Mouse (Mus musculus) liver, adult 2 months (tissue): ENCODE data around the gene Stk10.

Experiments used
- CTCF ChIP-seq: fragments of 200-500 bp; IDR thresholded peaks from 2 replicates; pipeline ENCODE4 v1.5.1; 2011; ENCODE audit warnings: low read depth, low read length, control low read depth
- POLR2A ChIP-seq: fragments of 200-500 bp; IDR thresholded peaks from 2 replicates; pipeline ENCODE4 v1.6.1; 2011; ENCODE audit warnings: low read length, control low read depth; ENCODE audit not compliant: insufficient read depth; ENCODE audit errors: extremely low read depth

DNA sequence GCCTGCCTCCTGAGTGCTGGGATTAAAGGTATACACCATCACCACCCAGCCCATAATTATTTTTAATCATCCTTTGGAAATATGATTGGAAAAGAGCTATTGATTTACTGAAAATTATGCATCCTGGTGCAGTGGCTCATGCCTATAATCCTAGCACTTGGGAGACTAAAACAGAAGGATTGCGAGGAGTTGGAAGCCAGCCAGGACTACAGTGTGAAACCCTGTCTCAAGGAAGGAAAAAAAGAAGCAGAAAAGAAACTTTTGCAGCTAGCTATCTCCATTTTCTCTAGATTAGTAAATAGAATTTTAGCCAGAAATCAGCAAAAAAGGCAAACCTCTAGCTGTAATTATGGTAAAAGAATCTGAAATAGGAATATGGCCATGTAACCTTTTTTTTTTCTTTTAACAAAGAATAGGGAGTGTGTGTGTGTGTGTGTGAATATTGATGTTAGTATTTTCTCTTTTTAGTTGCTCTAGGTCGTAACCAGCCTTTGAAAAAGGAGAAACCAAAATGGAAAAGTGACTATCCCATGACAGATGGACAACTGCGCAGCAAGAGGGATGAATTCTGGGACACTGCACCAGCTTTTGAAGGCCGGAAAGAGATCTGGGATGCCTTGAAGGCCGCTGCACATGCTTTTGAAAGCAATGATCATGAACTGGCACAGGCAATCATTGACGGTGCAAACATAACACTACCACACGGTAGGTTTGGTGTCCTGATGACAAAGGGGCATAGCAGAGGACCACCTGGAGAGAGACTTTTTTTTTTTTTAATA, 34.2 kb upstream of the Stk10 start:
- no peak for TF ChIP-seq CTCF
- TF ChIP-seq POLR2A = no peak
